Mouse (Mus musculus): ENCODE data around the gene Papss2. TPM values are rescaled to one million over a fixed set of nuclear protein-coding genes. Genes with fewer than 3 reads are reported as not detected.
A peak's percentile ranks its signal among the peaks of the same experiment; 100 is the strongest.

The Papss2 gene
- polyA plus RNA-seq, 1 experiment from 2014 or later = 2.9 TPM

- Histone ChIP-seq H3K9ac (replicated peaks; ENCODE audit: low read depth) (peak overlapping the region; percentile 78), H3K4me3 (ENCODE audit: low read depth, low read length) (peak overlapping the region; percentile 83), H3K9me3 (ENCODE audit: low read length) (no peaks in the 10 kb centered on the region), H3K36me3 (ENCODE audit: insufficient read depth, low read length) (no peaks in the 10 kb centered on the region), H3K27ac (ENCODE audit: low read length) (peak overlapping the region; percentile 87; the same call in 1 of the 2 replicates), H3K27me3 (replicated peaks; ENCODE audit: insufficient read depth, low read length) (no peaks in the 10 kb centered on the region), H3K4me1 (ENCODE audit: insufficient read depth, low read depth, low read length) (no peaks in the 10 kb centered on the region; the same call in 1 of the 2 replicates), H3K4me2 (replicated peaks; ENCODE audit: low read depth, low read length) (peak overlapping the region; percentile 73)
- WGBS = 0% methylated on average over 11 of the region's 11 CpGs
- DNase-seq (ENCODE audit: low spot score) (peak; percentile 85), ATAC-seq (peak; percentile 79)
- TF ChIP-seq EP300 (IDR thresholded peaks at IDR 0.05) = no peak
- peak; percentile 46 for TF ChIP-seq CTCF (IDR thresholded peaks at IDR 0.05)
Observed at GRCm38 (mm10) chr19:32712588-32713042, 117.0 kb downstream of the Papss2 start.

- ATAC-seq (no peak), DNase-seq (ENCODE audit: low spot score) (no peak)
- WGBS = 85% methylated on average over 3 of the region's 3 CpGs
- Histone ChIP-seq H3K36me3 (ENCODE audit: insufficient read depth, low read length) (no peaks in the 10 kb centered on the region), H3K9me3 (ENCODE audit: low read length) (no peaks in the 10 kb centered on the region), H3K4me1 (ENCODE audit: insufficient read depth, low read depth, low read length) (no peaks in the 10 kb centered on the region; the same call in 1 of the 2 replicates), H3K9ac (replicated peaks; ENCODE audit: low read depth) (no peak overlapping the region), H3K27ac (ENCODE audit: low read length) (no peak overlapping the region), H3K27me3 (replicated peaks; ENCODE audit: insufficient read depth, low read length) (no peaks in the 10 kb centered on the region), H3K4me3 (ENCODE audit: low read depth, low read length) (no peak overlapping the region), H3K4me2 (replicated peaks; ENCODE audit: low read depth, low read length) (no peak overlapping the region)
- TF ChIP-seq CTCF (IDR thresholded peaks at IDR 0.05) (no peak), EP300 (IDR thresholded peaks at IDR 0.05) (no peak)
Observed at GRCm38 (mm10) chr19:32713471-32713870, 117.9 kb downstream of the Papss2 start.

GRCm38 (mm10) chr19:32715201-32715600 is 119.6 kb downstream of the Papss2 start:
- Histone ChIP-seq H3K4me1 (ENCODE audit: insufficient read depth, low read depth, low read length) (no peaks in the 10 kb centered on the region; the same call in 1 of the 2 replicates), H3K4me3 (ENCODE audit: low read depth, low read length) (no peak overlapping the region), H3K9ac (replicated peaks; ENCODE audit: low read depth) (no peak overlapping the region), H3K27me3 (replicated peaks; ENCODE audit: insufficient read depth, low read length) (no peaks in the 10 kb centered on the region), H3K27ac (ENCODE audit: low read length) (no peak overlapping the region), H3K9me3 (ENCODE audit: low read length) (no peaks in the 10 kb centered on the region), H3K4me2 (replicated peaks; ENCODE audit: low read depth, low read length) (no peak overlapping the region), H3K36me3 (ENCODE audit: insufficient read depth, low read length) (no peaks in the 10 kb centered on the region)
- ATAC-seq (peak; percentile 46), DNase-seq (ENCODE audit: low spot score) (peak; percentile 90)
- 0% methylated on average over 3 of the region's 3 CpGs for WGBS
- peak; percentile 92 for TF ChIP-seq CTCF (IDR thresholded peaks at IDR 0.05)
- no peak for TF ChIP-seq EP300 (IDR thresholded peaks at IDR 0.05)

- DNase-seq (ENCODE audit: low spot score) = no peak
- H3K36me3 ChIP-seq (ENCODE audit: insufficient read depth, low read length) = no peaks in the 10 kb centered on the region
- no peak overlapping the region for H3K4me2 ChIP-seq (replicated peaks; ENCODE audit: low read depth, low read length)
- no peaks in the 10 kb centered on the region for H3K9me3 ChIP-seq (ENCODE audit: low read length)
- no peak overlapping the region for H3K4me3 ChIP-seq (ENCODE audit: low read depth, low read length)
- no peak for ATAC-seq
- no peaks in the 10 kb centered on the region; the same call in 1 of the 2 replicates for H3K4me1 ChIP-seq (ENCODE audit: insufficient read depth, low read depth, low read length)
- H3K27me3 ChIP-seq (replicated peaks; ENCODE audit: insufficient read depth, low read length) = no peaks in the 10 kb centered on the region
- no peak overlapping the region for H3K9ac ChIP-seq (replicated peaks; ENCODE audit: low read depth)
- TF ChIP-seq CTCF (IDR thresholded peaks at IDR 0.05) (no peak), EP300 (IDR thresholded peaks at IDR 0.05) (no peak)
- no peak overlapping the region for H3K27ac ChIP-seq (ENCODE audit: low read length)
Observed at GRCm38 (mm10) chr19:32715681-32716080, 120.1 kb downstream of the Papss2 start.

Other genes with a start within 250 kb of the Papss2 start
- 59.3 and 74.9 TPM in 2 replicates for gene Sgms1, start 206.1 kb upstream of the Papss2 start, polyA plus RNA-seq (2015; fragmentation: Nextera tagmentation; extraction: Ambion mirVana)
- 82.1 and 83.8 TPM in 2 replicates for gene Rpl9-ps6, start 129.2 kb upstream of the Papss2 start, polyA plus RNA-seq (2015; fragmentation: Nextera tagmentation; extraction: Ambion mirVana)
- 37.0 and 39.5 TPM in 2 replicates for gene Minpp1, start 110.0 kb upstream of the Papss2 start, polyA plus RNA-seq (2015; fragmentation: Nextera tagmentation; extraction: Ambion mirVana)
- gene Atad1, start 144.0 kb downstream of the Papss2 start, polyA plus RNA-seq (2015; fragmentation: Nextera tagmentation; extraction: Ambion mirVana) = 41.2 and 43.8 TPM in 2 replicates
- 10.8 and 12.3 TPM in 2 replicates for gene Pten, start 161.7 kb downstream of the Papss2 start, polyA plus RNA-seq (2015; fragmentation: Nextera tagmentation; extraction: Ambion mirVana)